Mouse (Mus musculus) kidney, adult 2 months (tissue): ENCODE results near the gene Stat5a. TPM values are rescaled to one million over a fixed set of nuclear protein-coding genes. Genes with fewer than 3 reads are reported as not detected.

Experiments
- DNase-seq: peaks from one replicate; pipeline ENCODE4 v3.0.0; 2021
- H3K27ac ChIP-seq: fragments of 200-500 bp; 2 replicates; pipeline ENCODE4 v1.5.1; 2012; ENCODE audit warnings: low read depth, low read length, control low read depth, inconsistent platforms; ENCODE audit not compliant: insufficient read depth
- H3K27me3 ChIP-seq: fragments of 200-500 bp; replicated peaks from 2 replicates; pipeline ENCODE4 v1.6.1; 2012; ENCODE audit warnings: mild to moderate bottlenecking, moderate library complexity, low read length, inconsistent platforms; ENCODE audit not compliant: control insufficient read depth, insufficient read depth
- H3K36me3 ChIP-seq: fragments of 200-500 bp; 2 replicates; pipeline ENCODE4 v1.6.1; 2012; ENCODE audit warnings: mild to moderate bottlenecking, moderate library complexity, low read length, inconsistent platforms; ENCODE audit not compliant: control insufficient read depth, insufficient read depth
- H3K4me1 ChIP-seq: fragments of 200-500 bp; 2 replicates; pipeline ENCODE4 v1.6.1; 2011; ENCODE audit warnings: low read length; ENCODE audit not compliant: control insufficient read depth, insufficient read depth
- H3K4me3 ChIP-seq: fragments of 200-500 bp; 2 replicates; pipeline ENCODE4 v1.5.1; 2011; ENCODE audit warnings: mild to moderate bottlenecking, low read depth, low read length, control low read depth; ENCODE audit not compliant: insufficient read depth
- CTCF ChIP-seq: fragments of 200-500 bp; conservative IDR thresholded peaks from 2 replicates; pipeline ENCODE4 v1.5.1; 2011; ENCODE audit warnings: low read depth, mild to moderate bottlenecking, control low read depth, low read length, moderate library complexity, mixed read lengths; ENCODE audit not compliant: insufficient read depth, insufficient read length
- POLR2A ChIP-seq: fragments of 200-500 bp; IDR thresholded peaks from one replicate; pipeline ENCODE4 v1.6.1; 2011; ENCODE audit warnings: low read depth, low read length, control low read depth
- WGBS: fragments of 180-500 bp; shearing (Covaris S2); methylation state at CpG from one replicate; pipeline ENCODE4 v1.1.7; 2018; 5-methylcytosine and 5-hydroxymethylcytosine counted together
- polyA plus RNA-seq: library from polyadenylated mRNA; depleted of rRNA; stranded (reverse); fragments of >200 nt; gene quantifications from 2 replicates; pipeline ENCODE4 v1.2.3, GENCODE M21; 2012

The Stat5a gene
- polyA plus RNA-seq, 1 experiment = 15.8 TPM

DNA sequence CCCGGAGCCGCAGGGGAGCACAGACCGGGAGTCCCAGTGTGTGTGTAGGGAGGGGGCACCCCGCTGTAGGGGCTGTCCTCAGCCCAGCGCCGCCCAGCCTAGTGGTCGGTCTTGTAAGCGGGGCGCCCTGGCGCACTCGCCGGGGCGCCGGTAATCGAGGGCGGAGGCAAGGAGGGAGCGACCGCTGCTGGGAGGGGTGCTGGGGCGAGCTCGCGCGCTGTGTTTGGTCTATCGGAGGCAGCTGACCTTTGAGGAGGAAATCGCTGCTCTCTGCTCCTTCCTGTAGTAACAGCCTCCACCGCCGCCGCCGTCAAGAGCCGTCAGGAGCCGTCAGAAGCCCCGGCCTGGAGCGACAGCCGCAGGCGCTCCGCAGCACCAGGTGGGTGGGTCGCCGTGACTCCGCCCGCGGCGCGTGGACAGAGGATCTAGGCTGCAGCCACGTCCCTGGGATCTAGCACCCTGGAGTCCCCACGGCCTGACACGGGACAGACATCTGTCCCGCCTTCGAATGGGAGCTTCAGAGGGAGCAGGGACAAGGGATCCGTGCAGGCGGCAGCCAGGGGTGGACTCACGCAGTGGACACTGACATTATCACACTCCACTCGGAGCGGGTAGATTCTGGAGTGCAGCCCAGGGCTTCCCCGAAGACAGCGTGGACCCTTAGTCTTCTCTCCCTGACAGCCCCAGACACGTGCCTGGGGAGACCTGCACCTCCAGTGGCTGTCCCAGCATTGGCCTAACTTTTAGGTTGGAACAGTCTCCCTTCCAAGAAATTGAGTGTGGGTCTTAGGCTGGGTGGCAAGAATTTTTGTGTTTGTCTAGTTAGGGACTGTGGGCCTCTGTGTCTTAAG lies 1.3 kb downstream of the Stat5a start:
- Histone ChIP-seq H3K27ac (peak overlapping the region; percentile 14), H3K4me3 (peak overlapping the region; percentile 62), H3K27me3 (no peaks in the 10 kb centered on the region), H3K36me3 (no peaks in the 10 kb centered on the region), H3K4me1 (peaks cover 16% of the 10 kb centered on the region)
- 1% methylated on average over 54 of the region's 55 CpGs for WGBS
- TF ChIP-seq POLR2A = peak; percentile 35
- no peak for TF ChIP-seq CTCF
- peak; percentile 92 for DNase-seq

DNA sequence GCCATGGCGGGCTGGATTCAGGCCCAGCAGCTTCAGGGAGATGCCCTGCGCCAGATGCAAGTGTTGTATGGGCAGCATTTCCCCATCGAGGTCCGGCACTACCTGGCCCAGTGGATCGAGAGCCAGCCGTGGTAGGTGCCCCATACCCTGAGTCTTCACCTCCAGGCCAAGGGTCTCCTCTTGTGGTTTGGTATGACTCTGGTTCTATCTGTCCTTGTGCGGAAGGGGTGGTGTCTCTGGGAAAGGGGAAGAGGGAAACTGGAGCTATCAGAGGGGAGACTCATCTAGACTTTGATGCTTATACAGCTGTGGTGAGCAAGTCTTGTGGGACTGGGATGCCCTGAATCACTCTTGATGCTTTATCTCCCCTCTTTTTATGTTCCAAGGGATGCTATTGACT lies 2.2 kb downstream of the Stat5a start:
- no peak overlapping the region for H3K27ac ChIP-seq
- no peak overlapping the region for H3K4me3 ChIP-seq

DNA sequence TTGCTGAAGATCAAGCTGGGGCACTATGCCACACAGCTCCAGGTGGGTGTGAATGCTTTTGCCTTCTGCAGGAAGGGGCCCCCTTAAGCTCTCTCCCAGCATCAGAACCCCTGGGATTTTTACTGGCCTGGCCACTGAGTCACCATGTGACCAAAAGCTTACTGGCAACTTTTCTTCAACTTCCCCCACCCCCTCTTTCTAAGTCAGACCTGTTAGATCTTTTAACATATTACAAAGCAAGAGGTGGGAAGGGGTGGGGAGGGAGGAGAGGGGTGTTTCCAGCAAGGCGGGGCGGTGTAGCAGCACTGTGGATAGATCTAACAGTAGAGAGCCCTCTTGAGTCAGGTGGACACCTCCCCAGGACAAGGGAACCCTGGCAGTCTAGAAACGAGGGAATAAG lies 2.7 kb downstream of the Stat5a start:
- Histone ChIP-seq H3K36me3 (no peaks in the 10 kb centered on the region), H3K27me3 (no peaks in the 10 kb centered on the region), H3K4me1 (peaks cover 10% of the 10 kb centered on the region), H3K27ac (no peak overlapping the region), H3K4me3 (no peak overlapping the region)
- 87% methylated on average over 3 of the region's 3 CpGs for WGBS
- no peak for DNase-seq
- TF ChIP-seq POLR2A = no peak
- no peak for TF ChIP-seq CTCF

More for the DNA sequence above, 2.2 kb downstream of the Stat5a start:
- DNase-seq = no peak
- no peaks in the 10 kb centered on the region for H3K27me3 ChIP-seq
- no peak for TF ChIP-seq CTCF
- TF ChIP-seq POLR2A = no peak
- 89% methylated on average over 7 of the region's 7 CpGs for WGBS
- H3K4me1 ChIP-seq = peaks cover 10% of the 10 kb centered on the region
- H3K36me3 ChIP-seq = no peaks in the 10 kb centered on the region

DNA sequence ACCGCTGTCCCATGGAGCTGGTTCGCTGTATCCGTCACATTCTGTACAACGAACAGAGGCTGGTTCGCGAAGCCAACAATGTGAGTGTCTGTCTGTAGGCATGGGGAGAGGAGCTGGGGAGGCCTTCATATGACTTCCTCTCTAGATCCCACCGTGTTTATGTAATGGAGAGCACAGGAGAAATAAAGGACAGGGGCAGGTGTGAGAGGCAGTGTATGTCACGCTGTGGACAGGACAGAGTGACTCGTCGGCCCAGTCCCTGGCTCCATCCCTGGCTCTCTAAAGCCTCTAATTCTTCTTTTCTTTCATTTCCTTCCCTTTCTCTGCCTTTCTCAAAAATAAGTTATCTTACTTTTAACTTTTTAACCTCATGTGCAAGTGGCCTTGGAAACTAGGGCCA lies 4.0 kb downstream of the Stat5a start:
- H3K27ac ChIP-seq = no peak overlapping the region
- H3K4me1 ChIP-seq = peaks cover 10% of the 10 kb centered on the region
- TF ChIP-seq POLR2A (no peak), CTCF (no peak)
- WGBS = 93% methylated on average over 10 of the region's 10 CpGs
- no peak overlapping the region for H3K4me3 ChIP-seq
- no peaks in the 10 kb centered on the region for H3K36me3 ChIP-seq
- DNase-seq = no peak
- no peaks in the 10 kb centered on the region for H3K27me3 ChIP-seq

DNA sequence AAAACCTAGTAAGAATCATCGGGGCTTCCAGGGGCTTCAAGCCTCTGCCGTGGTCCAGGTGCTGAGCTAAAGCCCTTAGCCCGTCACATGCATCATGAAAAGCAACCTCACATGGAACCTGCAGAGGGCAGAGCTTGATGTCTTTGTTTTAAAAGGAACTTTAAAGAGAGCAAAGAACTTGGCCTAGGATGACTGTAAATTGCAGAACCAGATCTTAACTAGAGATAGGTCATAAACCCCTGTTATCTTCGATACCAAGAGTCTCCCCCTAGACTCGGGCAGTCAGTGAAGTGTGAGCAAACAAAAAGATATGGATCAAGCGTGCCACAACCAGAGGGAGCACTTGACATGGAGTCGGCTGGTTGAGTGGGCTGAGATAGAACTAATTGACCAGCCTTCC lies 6.5 kb downstream of the Stat5a start:
- no peak for DNase-seq
- no peak overlapping the region for H3K4me3 ChIP-seq
- TF ChIP-seq POLR2A (no peak), CTCF (no peak)
- H3K4me1 ChIP-seq = peaks cover 6% of the 10 kb centered on the region
- H3K27me3 ChIP-seq = no peaks in the 10 kb centered on the region
- no peaks in the 10 kb centered on the region for H3K36me3 ChIP-seq
- no peak overlapping the region for H3K27ac ChIP-seq
- 84% methylated on average over 7 of the region's 7 CpGs for WGBS

DNA sequence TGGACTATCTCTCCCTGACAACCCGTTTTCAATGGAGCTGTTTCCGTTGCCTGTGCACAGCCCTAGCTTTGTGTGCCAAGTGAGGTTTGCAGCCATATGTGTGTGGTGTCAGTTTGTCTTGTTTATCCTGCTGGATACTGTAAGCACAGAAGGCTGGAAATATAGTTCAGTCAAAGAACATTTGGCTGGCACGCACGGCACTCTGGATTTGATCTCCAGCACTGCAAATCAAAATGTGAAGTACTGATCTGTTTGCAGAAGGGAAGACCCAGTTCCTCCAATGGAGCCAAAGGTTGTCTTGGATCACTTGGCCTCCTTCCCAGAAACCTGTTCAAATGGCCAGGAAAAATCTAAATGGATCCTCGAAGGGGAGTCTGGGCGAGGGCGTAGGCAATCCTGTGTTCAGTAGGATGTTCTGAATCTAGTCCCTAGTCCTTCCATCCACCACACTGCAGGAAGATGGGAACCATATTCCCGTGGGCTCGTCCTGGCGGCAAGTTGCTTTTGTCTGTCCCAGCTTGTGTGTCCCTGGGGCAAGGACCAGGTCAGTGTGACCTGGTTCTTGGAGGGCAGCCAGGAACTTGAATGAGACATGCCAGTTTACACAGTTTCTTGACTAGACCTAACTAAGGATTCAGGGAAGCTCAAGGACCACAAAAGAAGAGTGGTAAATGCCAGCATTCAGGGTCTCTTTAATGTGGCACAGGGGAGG lies 11.3 kb downstream of the Stat5a start:
- DNase-seq = peak; percentile 87
- 44% methylated on average over 10 of the region's 10 CpGs for WGBS

DNA sequence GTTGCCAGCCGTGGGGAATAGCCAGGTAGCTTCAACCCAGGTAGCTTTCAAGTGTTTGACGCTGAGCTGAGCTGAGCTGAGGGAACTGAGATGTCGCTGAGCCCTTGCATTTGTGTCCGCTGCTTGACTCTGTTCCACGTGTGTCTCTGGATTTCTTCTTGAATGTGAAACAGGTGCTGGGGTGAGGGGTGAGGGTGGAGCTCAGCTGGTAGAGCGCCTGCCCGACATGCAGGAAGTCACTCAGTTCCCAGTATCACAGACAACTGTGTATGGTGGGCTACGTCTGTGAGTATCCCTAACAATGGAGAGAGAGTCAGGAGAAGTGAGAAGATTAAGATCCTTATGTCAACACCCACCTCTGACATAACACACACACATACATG lies 11.8 kb downstream of the Stat5a start:
- DNase-seq = no peak
- 75% methylated on average over 8 of the region's 8 CpGs for WGBS
- H3K27me3 ChIP-seq = no peaks in the 10 kb centered on the region

More for the DNA sequence above, 11.3 kb downstream of the Stat5a start:
- H3K27ac ChIP-seq = 0 out of 2 replicates have a peak overlapping the region, but pooled peaks have one; percentile 11
- no peaks in the 10 kb centered on the region for H3K36me3 ChIP-seq
- TF ChIP-seq POLR2A (no peak), CTCF (no peak)
- H3K27me3 ChIP-seq = no peaks in the 10 kb centered on the region
- H3K4me3 ChIP-seq = no peak overlapping the region
- H3K4me1 ChIP-seq = peaks cover 11% of the 10 kb centered on the region

More for the DNA sequence above, 11.8 kb downstream of the Stat5a start:
- Histone ChIP-seq H3K27ac (no peak overlapping the region), H3K4me1 (peaks cover 14% of the 10 kb centered on the region), H3K36me3 (no peaks in the 10 kb centered on the region), H3K4me3 (no peak overlapping the region)
- TF ChIP-seq CTCF (no peak), POLR2A (no peak)
